Mouse (Mus musculus): ENCODE results near the gene Isca2.

The Isca2 gene

DNA sequence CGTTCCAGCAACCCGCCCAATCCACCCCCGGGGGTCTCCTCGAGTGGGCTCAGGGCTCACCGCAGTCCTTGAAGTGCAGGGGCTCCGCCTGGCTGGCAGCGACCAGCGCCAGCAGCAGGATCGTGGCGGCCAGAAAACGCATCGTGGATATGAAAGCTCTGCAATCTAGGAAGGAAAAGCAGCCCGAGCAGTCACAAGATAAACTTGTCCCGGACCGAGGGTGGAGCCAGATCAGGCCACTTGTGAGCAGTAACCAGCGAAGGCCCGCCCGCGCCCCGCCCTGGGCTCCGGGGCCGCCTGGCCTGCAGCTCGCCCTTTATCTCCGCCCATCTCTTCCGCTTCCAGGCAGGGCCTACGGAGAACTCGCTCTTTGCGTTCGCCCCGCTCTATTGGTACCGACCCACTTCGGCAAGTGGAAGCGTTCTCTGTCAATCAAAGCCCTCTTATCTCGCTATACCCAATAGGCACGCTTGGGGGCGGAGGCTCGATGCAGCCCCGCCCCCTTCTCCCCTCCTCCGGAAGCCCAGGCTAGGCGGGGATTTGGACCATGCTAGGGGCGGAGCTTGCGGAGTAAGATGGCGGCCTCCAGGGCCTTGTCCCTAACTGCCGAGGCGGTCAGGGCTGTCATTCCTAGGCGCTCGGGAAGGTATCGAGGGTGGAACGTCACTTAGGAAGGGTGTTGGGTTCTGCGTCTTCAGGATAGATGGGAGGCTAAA lies at the start of gene Isca2, which contains the start of gene Npc2:
Gene Isca2 (plus strand): TSS at position 526 of the 716 bp plus-strand sequence.
Gene Npc2 (minus strand): TSS at position 427 of the 716 bp plus-strand sequence.
- peak; percentile 99 for DNase-seq (ENCODE audit: low read depth, low spot score)

DNA sequence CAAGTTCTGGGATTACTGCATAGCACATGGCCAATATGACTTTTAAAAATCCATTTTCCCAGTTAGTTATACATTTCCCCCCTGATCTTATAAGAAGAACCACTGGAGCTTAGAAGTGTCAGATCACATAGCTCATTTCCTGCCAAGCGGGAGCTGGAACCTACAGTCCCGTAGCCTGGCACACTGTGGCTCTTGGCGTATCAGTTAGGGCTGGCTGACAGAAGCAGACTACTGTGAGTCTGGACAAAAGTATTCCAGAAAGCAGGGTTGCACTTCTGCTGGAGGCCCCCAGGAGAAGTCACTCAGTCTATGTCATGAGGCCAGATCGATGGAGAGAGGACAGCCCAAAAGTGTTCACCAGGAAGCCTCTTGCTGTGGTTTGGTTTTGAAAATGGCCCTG lies 46.7 kb upstream of the Isca2 start:
- no peak for DNase-seq (ENCODE audit: low read depth, low spot score)

DNA sequence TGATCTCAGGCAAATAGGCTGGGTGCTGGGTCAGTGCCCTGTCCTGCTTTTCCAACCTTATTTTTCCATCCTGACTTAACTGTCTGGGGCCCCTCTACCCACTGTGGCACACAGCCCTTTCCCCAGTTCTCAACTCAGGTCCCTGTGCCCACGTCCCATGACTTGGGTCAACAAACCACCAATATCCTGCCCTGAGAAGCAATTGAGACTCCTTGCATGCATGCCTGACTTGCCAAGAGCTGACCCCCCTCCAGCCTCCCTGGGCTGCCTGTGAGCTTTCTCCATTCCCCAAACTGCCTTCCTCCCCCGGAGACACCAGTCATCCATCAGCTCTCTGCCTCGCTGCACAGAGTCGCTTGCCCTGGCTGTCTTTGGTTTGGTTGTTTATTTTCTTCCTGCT lies 46.1 kb upstream of the Isca2 start:
- no peak for DNase-seq (ENCODE audit: low read depth, low spot score)

DNA sequence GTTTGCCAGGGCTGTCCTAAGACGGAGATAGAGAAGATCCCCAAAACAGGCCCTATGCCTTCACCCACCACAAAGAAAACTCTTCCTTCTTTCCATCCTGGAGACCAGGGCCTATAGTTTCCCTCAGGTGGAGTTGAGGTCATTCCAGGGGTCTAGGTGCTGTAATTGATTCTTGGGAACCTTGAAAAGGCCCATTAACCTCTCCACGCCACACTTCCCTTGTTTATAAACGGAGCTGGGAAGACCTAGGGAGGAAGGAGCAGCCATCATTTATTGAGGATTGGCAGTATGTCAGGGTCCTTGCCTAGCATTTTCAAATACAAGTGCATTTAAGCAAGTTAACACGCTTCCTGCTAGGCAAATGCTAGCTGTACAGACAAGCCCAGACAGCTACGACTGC lies 45.6 kb upstream of the Isca2 start:
- no peak for DNase-seq (ENCODE audit: low read depth, low spot score)

DNA sequence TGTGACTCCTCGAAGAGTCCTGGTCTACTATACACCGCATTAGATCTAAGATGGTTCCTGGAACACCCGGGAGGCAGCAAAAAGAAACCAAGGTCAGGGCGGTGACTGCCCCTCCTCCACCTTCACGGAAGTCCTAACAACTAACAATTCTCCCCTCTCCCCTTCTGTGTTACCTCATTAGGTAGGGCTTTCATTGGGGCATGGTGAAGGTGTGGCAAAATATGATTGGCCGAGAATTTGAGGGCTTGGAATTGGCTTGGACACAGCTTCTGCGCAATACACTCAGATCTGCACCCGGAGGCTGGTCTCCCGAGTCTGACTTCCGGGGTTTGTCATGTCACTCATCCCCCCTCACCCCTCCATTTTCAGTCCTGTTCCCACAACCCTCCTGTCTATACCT lies 44.6 kb upstream of the Isca2 start:
- DNase-seq (ENCODE audit: low read depth, low spot score): no peak

DNA sequence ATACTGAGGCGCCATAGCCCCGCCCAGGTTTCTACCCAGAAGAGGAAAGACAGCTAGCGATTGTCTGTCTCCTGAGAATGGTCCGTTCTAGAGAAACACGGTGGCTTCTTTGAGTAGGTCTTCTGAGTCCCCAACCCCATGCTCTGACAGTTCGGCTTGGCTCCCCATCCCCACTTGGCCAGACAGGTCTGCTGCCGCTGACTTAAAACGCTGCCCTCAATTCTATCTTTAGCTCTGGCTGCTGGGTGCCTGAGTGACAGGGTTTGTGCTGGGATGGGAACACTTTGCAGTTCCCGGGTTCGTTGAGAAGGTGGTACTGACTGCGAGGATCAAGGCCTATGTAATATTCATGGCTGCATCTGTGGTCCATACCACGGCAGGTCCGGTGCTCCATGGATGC lies 39.7 kb upstream of the Isca2 start:
- no peak for DNase-seq (ENCODE audit: low read depth, low spot score)

DNA sequence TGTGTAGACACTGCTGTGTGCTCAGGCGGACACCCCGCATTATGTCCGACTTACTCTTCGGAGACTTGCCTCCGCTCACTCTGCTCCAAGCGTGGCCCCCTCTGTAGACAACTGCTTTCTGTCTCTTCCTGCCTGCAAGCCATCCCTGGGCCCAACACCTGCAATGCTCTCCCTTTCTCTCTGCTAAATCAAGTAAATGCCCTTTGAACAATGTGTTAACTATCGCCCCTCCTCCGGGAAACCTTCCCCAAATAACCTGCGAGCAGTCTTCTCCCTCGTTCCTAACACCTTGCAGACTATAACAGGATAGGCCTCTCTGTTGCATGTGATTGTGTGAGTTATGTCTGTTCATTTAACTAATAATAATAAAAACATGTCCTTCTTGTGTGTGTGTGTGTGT lies 29.6 kb upstream of the Isca2 start:
- no peak for DNase-seq (ENCODE audit: low read depth, low spot score)

DNA sequence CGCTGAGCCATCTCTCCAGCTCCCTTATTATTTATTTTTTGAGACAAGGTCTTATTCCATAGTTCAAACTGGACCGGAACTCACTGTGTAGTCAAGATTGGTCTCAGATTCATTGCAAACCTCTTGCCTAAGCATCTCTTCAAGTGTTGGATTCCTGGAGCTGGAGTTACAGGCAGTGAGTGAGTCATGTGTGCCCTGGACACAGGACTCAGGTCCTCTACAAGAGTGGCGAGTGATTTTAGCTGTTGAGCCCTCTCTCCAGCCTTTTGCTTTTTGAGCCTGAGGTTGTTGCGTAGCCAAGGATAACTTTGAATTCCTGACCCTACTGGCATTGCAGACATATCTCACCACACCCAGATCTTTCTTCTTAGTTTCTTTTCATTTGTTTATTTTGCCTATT lies 27.4 kb upstream of the Isca2 start:
- DNase-seq (ENCODE audit: low read depth, low spot score): peak; percentile 21

DNA sequence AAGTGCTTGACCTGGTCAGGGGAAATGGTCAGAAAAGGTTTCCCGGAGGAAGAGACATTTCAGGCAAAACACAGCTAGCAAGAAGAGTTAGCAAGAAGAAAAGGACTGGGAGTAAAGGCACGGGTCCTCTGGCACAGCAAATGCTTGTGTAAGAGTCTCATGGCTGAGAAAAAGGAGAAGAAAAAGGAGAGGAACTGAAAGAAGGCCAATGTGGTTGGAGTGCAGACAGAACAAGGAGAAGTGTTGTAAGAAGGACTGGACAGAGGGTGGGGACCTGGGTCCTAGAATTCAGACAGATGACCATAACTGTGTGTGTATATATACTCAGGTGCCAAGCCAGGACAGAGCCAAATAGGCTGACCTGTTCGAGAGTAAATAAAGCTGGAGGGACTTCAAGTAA lies 24.9 kb upstream of the Isca2 start:
- no peak for DNase-seq (ENCODE audit: low read depth, low spot score)

DNA sequence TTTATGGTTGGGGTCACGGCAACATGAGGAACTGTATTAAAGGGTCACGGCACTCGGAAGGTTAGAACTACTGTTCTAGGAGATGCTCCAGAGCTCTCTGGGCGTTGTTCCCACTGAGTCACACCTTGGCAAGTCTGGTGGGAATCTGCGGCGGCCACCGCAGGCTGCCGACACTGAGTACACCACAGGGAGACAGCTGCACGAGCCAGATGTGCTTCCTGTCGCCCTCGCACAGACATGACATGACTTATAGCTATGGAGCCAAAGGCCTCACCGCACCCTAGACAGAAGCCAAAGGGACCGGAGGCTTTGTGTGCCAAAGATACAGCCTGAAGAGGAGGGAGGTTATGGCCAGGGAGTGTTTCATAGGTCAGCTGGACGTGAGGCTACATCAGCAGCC lies 22.4 kb upstream of the Isca2 start:
- peak; percentile 88 for DNase-seq (ENCODE audit: low read depth, low spot score)

DNA sequence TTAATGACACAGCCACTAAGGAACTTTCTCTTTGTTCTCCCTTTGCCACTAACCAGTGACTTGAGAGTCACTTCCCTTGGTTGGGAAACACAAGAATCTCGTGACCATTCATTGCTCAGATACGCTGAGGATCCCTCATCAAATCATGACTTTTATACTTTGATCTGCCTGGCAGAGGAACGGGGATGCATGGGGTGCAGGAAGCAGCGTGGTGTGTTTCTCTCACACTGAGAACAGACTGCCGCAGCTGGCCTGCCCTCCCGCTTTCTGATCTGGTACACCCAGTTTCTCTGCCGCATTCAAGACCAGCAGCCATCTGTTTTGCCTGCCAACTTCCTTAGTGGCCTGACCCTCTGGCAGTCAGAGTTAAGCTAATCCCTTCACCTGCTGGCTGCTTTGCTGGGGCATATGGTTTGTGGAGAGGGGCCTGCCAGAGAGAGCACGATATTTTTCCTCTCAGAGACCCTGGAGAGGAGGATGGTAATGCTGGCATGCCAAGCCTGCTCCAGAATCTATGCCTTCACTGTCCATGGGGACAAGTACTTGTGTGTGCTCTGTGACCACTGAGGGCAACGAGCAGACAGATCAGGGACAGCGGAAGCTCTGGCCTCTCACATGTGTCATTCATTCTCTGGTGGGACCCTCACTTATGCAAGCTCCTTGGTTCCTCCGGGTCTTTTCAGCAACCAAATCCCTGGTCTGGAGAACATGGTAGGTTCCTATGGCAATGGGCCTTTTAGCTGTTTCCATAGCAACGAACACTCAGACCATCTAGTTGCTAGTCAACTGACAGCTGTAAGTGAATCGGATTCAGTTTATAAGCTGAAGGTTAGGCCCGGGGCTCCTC lies 20.7 kb upstream of the Isca2 start:
- no peak for DNase-seq (ENCODE audit: low read depth, low spot score)

DNA sequence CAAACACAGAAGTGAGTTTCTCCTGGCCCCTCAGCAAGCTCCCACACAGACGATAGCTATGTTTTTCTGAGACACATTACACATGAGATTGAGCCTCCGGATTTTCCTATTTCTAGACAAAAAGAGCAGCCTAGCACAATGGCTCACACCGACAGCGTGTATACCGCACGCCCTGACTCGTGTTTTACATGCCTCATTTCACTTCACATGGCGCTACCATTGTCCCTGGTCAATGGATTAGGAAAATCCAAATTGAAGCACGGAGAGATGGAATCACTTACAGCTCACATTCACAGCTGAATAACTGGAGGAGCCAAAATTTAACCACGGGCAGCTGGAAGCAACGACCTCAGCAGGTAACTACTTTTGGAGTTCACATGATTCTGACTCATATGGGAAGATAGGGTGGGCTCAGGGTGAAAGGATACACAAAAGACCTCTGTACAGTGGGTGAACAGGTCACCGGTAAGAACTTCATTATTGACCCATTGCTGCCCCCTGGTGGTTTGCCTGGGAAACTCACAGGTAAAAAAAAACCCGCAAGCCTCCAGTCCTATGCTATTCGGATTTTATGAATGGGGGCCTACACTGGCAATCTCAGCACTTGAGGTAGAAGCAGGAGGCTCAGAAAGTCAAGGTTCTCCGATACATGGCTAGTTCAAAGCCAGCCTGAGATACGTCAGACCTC lies 17.9 kb upstream of the Isca2 start:
- peak; percentile 71 for DNase-seq (ENCODE audit: low read depth, low spot score)

DNA sequence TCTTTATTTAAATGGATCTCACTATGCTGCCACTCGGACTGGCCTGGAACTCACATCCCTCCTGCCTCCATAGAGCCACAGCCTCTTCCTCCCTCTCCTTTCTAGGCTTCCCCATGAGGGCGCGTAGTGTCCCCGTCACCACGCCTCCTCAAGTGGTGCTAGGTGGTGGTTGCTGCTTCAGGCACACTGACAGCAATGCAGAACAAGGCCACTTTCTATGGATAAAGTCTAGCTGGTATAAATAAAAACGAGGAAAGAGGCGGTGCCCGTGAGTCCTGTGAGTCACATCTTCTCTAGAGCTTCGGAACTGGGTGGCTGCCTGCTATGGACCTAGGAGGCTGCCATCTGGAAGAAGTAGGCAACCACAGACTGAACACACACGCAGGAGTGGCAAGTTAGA lies 17.0 kb upstream of the Isca2 start:
- no peak for DNase-seq (ENCODE audit: low read depth, low spot score)

DNA sequence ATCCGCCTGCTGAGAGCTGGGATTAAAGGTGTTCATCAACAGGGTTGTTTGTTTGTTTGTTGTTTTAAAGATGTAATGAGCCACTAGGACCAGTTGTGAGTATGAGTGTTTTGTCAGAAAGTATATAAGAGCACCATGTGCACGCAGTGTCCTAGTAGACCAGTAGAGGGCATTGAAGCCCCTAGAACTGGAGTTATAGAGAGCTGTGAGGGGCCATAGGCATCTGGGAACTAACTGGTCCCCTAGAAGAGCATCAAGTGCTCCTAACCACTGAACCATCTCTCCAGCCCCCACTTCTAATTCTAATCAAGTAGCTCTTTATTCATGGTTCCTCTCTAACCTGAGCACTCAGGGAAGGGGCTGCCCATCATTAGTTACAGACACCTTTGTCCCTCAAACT lies 14.0 kb upstream of the Isca2 start:
- DNase-seq (ENCODE audit: low read depth, low spot score): peak; percentile 66

DNA sequence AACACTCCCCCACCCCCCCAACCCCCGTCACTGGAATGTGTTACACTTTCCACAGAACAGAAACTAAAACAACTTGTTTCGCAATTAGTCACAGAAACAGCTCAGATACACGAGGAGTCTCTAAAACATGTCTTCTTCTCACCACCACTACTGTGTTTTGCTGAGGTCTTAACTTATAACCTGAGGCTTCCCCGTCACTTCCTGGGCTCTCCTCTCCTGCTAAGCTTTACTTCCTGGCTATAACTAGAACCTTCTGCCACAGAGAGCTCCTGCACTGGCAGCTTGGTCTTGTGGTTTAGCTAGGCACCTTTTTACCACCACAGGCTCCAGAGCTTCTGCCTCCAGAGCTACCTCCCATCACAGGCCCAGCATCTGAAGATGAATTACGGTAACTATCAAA lies 10.5 kb upstream of the Isca2 start:
- peak; percentile 53 for DNase-seq (ENCODE audit: low read depth, low spot score)

DNA sequence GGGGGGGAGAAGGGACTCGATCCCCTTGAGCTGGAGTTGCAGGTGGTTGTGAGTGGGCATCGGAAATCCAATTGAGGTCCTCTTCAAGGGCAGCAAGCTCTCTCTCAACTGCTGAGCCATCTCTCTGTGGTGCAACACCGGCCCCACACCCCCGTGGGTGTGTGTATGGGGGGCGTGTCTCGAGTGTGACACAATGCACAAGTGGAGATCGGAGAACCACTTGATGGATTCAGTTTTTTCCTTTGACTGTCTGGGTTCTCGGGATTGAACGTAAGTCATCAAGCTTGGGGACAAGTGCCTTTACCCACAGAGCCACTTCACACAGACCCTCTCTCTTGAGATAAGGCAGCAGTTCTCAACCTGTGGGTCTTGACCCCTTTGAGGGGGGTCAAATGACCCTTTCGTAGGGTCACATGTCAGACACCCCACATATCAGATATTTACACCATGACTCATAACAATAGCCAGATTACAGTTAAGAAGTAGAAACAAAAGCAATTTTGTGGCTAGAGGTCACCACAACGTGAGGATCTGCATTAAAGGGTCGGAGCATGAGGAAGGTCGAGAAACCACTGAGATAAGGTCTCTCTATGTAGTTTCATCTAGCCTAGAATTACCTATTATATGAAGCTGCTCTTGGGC lies 9.4 kb upstream of the Isca2 start:
- DNase-seq (ENCODE audit: low read depth, low spot score): no peak

DNA sequence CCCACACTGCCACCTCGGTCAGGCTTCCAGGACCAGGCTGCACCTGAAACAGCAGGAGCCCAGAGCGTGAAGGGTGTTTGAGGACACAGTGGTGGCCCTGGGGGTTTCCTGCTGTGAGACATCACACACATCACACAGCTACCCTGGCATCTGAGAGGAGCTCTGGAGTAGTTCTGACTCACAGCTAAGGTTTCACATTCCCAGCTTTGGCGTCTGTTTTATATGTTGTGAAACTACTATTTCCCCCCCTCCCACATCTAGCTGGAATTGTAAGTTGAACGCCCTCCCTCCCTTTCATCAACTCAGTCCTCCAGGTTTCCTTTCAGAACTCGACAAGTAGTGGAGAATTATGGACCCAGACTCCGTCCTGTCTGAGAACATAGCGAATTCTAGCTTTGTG lies 8.3 kb upstream of the Isca2 start:
- DNase-seq (ENCODE audit: low read depth, low spot score): peak; percentile 76

DNA sequence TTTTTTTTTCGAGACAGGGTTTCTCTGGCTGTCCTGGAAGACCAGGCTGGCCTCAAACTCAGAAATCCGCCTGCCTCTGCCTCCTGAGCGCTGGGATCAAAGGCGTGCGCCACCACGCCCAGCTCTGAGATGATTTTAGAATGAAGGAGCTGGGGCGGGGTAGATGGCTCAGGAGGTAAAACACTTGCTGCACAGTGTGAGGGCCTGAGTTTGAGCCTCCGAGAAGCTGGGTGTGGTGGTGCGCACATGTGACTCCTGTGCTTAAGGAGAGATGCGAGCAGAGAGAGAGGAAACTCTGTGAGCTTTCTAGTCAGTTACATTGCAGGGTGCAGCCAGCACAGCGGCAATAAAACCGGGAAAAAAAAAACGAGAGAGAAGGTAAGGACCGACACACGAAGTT lies 7.5 kb upstream of the Isca2 start:
- no peak for DNase-seq (ENCODE audit: low read depth, low spot score)

DNA sequence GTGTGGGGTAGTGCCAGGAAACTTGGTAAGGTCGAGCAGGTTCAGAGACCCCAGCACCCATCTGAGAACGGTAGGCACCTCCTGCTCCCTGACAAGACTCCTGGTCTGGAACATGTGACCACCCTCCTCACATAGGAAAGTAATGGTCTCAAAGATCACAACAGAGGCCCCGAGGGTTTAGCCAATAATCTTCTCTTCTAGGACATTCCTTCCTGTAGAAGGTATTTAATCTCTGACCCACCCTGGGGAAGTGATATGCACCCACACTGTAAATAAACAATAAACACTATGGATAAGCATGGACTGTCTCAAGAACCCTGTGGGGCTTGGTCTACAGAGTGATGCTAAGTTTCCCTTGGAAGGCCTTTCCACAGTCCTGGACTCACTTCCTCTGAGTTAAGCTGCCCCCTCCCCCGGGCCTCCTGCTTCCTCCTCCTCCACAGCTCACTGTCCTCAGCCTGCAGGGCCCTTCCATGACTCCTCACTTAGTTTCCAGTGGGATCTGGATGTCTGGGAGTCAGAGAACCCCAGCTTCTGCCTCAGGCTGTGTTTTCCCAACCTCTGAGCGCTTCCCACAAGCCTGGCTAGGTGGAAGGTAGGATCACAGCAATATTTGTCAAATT lies 6.8 kb upstream of the Isca2 start:
- peak; percentile 55 for DNase-seq (ENCODE audit: low read depth, low spot score)

DNA sequence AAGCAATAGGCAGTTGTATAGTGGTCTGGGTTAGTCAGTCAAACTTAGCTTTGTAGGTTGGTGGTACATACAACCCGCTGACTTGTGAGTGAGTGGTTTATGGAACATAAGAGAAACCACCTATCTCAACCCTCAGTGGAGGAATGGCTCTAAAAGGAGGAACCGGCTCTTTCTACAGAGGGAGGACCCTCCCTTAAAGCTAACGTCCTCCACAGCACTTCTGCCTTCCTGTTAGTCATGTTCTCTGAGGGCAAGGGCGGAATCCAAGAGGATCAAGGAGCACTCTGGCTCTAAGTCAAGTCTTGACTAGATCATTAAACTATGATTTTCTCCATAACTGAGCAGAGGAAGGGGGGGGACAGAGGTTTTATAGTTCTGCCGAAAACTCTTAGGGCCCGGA lies 5.5 kb upstream of the Isca2 start:
- DNase-seq (ENCODE audit: low read depth, low spot score): no peak

DNA sequence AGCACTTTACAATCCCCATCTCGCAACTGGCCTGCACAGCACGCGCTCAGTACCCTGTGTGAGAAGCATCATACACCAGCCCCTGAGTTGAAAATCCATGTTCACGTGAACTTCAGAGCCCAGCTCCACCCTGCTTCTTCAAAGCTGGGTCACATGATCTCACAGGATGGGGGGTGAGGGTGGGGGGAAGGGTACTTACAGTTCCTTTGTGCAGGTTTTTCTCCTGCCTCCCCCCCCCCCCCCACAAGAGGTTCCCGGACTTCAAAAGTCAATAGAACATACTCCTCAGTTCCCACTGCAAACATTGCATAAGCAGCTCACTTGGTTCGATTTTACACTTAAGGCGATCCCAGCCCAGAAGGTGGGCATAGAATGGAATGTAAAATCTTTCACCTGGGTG lies 3.4 kb upstream of the Isca2 start:
- no peak for DNase-seq (ENCODE audit: low read depth, low spot score)
